Mouse (Mus musculus): Measurements from ENCODE around the gene Ubr3. TPM values are rescaled to one million over a fixed set of nuclear protein-coding genes. Genes with fewer than 3 reads are reported as not detected.

The Ubr3 gene
- polyA plus RNA-seq (2015; fragmentation: Nextera tagmentation; extraction: Ambion mirVana): 10.0 and 11.3 TPM in 2 replicates

DNA sequence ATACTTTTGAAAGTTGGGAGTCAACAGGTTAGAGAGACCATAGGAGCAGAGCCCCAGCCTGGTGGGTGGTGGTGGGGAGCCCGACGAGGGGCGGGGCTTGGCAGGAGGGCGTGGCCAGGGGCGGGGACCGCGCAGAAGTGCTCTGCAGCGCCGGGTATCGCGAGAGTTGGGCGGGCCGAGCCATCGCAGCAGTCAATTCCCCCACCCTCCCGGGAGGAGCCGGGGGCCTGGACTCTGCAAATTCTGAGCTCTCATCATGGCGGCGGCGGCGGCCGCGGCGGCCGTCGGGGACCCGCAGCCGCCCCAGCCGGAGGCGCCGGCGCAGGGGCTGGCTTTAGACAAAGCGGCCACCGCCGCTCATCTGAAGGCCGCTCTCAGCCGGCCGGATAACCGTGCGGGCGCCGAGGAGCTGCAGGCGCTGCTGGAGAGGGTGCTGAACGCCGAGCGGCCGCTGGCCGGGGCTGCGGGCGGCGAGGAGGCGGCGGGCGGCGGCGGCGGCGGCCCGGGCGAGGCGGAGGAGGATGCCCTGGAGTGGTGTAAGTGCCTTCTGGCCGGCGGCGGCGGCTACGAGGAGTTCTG is at the start of gene Ubr3:
Ubr3 (plus strand) TSS at position 208 of the 579 bp plus-strand sequence.
- Histone ChIP-seq H3K9ac (peak within 1 kb of the TSS; percentile 100), H3K27ac (replicated peaks) (peak within 1 kb of the TSS; percentile 96), H3K9me3 (no peaks in the 10 kb centered on the region), H3K4me2 (peak within 1 kb of the TSS; percentile 89), H3K4me3 (peak within 1 kb of the TSS; percentile 100), H3K27me3 (replicated peaks) (no peaks in the 10 kb centered on the region), H3K36me3 (peaks cover 19% of the 10 kb centered on the region), H3K4me1 (peaks cover 20% of the 10 kb centered on the region)
- WGBS: under 1% methylated on average over 58 of the region's 65 CpGs
- ATAC-seq (ENCODE audit: extremely low read depth, insufficient number of reproducible peaks, low FRiP score, low TSS enrichment): peak; percentile 98

DNA sequence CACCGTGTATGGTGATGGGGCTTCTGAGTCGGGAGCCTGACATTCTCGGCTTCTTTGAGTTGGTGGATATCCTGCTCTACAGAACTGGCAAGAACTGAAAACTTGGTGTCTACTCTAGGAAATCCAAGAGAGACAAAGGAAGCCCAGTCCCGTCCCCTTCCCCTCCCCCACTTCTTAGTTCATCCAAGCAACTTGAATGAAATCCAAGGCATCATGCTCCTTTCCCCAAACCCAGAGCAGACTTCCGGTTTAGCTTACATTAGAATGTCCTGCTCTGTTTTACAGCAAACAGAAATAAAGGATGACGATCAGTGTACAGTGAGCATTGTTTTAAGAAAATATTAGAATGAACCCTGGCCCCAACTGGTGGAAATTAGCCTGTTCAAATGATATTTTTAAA is 47.8 kb upstream of the Ubr3 start:
- 55% methylated on average over 6 of the region's 6 CpGs for WGBS
- Histone ChIP-seq H3K9ac (no peak overlapping the region), H3K4me2 (no peak overlapping the region), H3K4me1 (no peaks in the 10 kb centered on the region), H3K36me3 (no peaks in the 10 kb centered on the region), H3K4me3 (no peak overlapping the region), H3K9me3 (no peaks in the 10 kb centered on the region), H3K27ac (replicated peaks) (peak overlapping the region; percentile 68; the same call in 1 of the 2 replicates), H3K27me3 (replicated peaks) (no peaks in the 10 kb centered on the region)
- no peak for ATAC-seq (ENCODE audit: extremely low read depth, insufficient number of reproducible peaks, low FRiP score, low TSS enrichment)

DNA sequence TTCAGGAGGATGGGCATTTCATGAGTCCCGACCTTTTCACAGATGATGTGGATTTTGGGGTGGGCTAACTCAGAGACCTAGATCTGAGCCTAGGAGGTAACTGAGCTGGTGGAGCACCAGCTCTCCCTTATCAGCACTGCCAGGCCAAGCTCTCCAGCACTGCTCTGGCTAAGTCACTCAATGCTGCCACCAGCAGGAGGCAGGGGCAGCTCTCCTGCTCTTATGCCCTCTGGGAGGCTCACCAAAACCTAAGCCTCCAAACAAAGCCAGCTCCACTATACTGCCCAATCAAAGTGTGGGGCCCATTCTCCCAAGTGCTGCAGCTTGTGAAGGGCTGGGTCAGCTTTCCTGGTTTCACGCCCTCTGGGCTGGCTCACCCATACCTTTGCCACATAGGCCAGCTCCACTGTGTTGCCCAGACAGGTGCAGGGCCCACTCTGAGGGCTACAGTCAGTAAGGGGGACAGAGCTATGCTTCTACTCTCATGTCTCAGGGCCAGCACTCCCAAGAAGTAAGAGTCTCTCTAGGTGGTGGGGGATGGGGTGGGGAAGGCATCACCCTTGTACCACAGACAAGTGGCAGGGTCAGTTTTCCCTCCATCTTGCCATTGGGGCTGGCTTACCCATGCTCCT is 45.5 kb upstream of the Ubr3 start:
- Histone ChIP-seq H3K27me3 (replicated peaks) (no peaks in the 10 kb centered on the region), H3K4me1 (no peaks in the 10 kb centered on the region), H3K9ac (no peak overlapping the region), H3K4me2 (no peak overlapping the region), H3K27ac (replicated peaks) (no peak overlapping the region), H3K36me3 (no peaks in the 10 kb centered on the region), H3K4me3 (no peak overlapping the region), H3K9me3 (no peaks in the 10 kb centered on the region)
- WGBS: 65% methylated on average over 2 of the region's 2 CpGs
- ATAC-seq (ENCODE audit: extremely low read depth, insufficient number of reproducible peaks, low FRiP score, low TSS enrichment): no peak; the same call in 1 of the 2 replicates

DNA sequence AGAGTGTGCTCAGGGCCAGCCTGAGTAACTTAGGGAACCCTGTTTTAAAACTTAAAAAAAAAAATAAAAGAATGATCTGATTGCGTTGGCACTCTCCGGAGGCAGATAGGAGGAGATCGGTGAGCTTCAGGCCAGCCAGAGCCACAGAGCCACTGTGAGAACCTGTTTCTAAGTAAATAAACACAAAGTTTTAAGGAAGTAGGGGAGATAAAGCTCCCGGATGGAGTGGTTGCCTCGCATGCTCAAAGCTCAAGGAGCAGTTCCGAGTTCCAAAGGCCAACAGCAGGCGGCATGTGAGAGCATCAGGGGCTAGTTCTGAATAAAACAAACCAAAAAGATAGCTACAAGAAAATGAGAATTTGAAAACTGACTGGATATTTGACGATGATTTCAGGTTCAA is 40.7 kb upstream of the Ubr3 start:
- Histone ChIP-seq H3K4me1 (peaks cover 3% of the 10 kb centered on the region; the same call in 1 of the 2 replicates), H3K36me3 (no peaks in the 10 kb centered on the region), H3K9me3 (no peaks in the 10 kb centered on the region), H3K9ac (no peak overlapping the region), H3K27ac (replicated peaks) (no peak overlapping the region), H3K4me2 (no peak overlapping the region), H3K4me3 (no peak overlapping the region), H3K27me3 (replicated peaks) (no peaks in the 10 kb centered on the region)
- ATAC-seq (ENCODE audit: extremely low read depth, insufficient number of reproducible peaks, low FRiP score, low TSS enrichment): no peak
- 28% methylated on average over 8 of the region's 8 CpGs for WGBS

GRCm38 (mm10) chr2:69857882-69858281 is 39.2 kb upstream of the Ubr3 start:
- whole genome bisulfite sequencing: 62% methylated on average over 1 of the region's 1 CpGs
- ATAC-seq (ENCODE audit: extremely low read depth, insufficient number of reproducible peaks, low FRiP score, low TSS enrichment): no peak
- no peak overlapping the region for H3K4me2 ChIP-seq

DNA sequence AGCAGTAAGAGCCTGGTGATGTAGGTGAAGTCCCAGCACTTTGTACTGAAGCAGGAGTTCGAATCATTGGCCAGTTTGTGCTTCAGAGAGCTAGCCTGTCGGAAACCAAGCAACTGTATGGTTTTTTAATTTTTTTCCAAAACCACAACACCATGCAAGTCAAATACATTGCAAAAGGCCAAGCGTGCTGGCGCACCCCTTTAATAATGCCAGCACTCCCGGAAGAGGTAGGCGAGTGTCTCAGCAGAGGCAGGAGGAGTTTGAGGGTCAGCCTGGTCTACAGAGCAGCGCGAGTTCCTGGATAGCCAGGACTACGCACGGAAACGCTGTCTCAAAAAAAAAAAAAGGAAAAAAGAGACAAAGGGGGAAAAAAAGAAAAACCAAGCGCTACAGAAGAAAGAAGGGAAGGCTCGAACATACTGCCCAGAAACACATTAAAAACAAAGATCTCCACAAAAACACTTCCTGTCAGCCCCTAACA is 36.0 kb upstream of the Ubr3 start:
- ATAC-seq (ENCODE audit: extremely low read depth, insufficient number of reproducible peaks, low FRiP score, low TSS enrichment): no peak
- peaks cover 18% of the 10 kb centered on the region for H3K36me3 ChIP-seq
- no peaks in the 10 kb centered on the region for H3K9me3 ChIP-seq
- H3K4me1 ChIP-seq: peaks cover 27% of the 10 kb centered on the region
- WGBS: 8% methylated on average over 13 of the region's 13 CpGs
- H3K27ac ChIP-seq (replicated peaks): peak overlapping the region; percentile 92
- H3K4me2 ChIP-seq: peak overlapping the region; percentile 80
- H3K27me3 ChIP-seq (replicated peaks): no peaks in the 10 kb centered on the region
- peak overlapping the region; percentile 100 for H3K4me3 ChIP-seq
- H3K9ac ChIP-seq: peak overlapping the region; percentile 100

More at GRCm38 (mm10) chr2:69857882-69858281, 39.2 kb upstream of the Ubr3 start:
- no peaks in the 10 kb centered on the region for H3K36me3 ChIP-seq
- H3K9me3 ChIP-seq: no peaks in the 10 kb centered on the region
- H3K27ac ChIP-seq (replicated peaks): no peak overlapping the region
- no peaks in the 10 kb centered on the region for H3K27me3 ChIP-seq (replicated peaks)
- H3K4me1 ChIP-seq: peaks cover 9% of the 10 kb centered on the region
- no peak overlapping the region for H3K9ac ChIP-seq
- no peak overlapping the region for H3K4me3 ChIP-seq

- H3K9ac ChIP-seq: peak within 1 kb of the TSS; percentile 100
- H3K36me3 ChIP-seq: peaks cover 24% of the 10 kb centered on the region
- H3K4me3 ChIP-seq: peak within 1 kb of the TSS; percentile 100
- H3K27me3 ChIP-seq (replicated peaks): no peaks in the 10 kb centered on the region
- whole genome bisulfite sequencing: under 1% methylated on average over 54 of the region's 66 CpGs
- peak; percentile 90 for ATAC-seq (ENCODE audit: extremely low read depth, insufficient number of reproducible peaks, low FRiP score, low TSS enrichment)
- H3K4me2 ChIP-seq: peak within 1 kb of the TSS; percentile 80
- H3K27ac ChIP-seq (replicated peaks): peak within 1 kb of the TSS; percentile 92
- peaks cover 27% of the 10 kb centered on the region for H3K4me1 ChIP-seq
- no peaks in the 10 kb centered on the region for H3K9me3 ChIP-seq
Measured at GRCm38 (mm10) chr2:69861485-69862091, 35.5 kb upstream of the Ubr3 start, which contains the start of gene Ssb. Ssb (plus strand) TSS chr2:69861562.

DNA sequence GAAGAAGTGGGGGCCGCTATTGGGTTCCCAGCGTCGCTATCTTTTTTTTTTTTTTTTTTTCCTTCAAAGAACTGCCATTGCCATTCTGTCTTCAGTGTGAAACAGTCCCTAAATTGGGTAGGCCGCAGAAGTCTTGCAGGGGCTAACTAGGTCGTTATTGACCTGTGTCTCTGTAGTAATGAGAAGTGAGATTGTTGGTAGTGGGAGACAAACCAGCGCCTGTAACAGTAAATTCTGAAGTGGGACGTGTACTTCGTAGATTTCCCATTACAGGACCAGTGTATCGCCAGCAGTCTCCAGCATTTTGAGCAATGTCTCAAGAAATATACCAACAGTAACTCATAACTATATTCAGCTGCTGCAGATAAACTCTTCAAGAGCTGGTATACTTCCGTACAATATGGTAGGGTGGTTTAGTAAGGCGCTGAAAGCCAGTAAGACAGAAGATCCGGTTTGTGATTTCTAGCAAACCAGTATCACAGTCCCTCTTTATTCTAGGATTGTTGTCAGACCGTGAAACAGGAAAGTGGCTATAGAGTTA is 34.9 kb upstream of the Ubr3 start:
- Histone ChIP-seq H3K9me3 (no peaks in the 10 kb centered on the region), H3K36me3 (peaks cover 30% of the 10 kb centered on the region), H3K27me3 (replicated peaks) (no peaks in the 10 kb centered on the region), H3K4me3 (peak overlapping the region; percentile 100), H3K9ac (peak overlapping the region; percentile 100), H3K4me1 (peaks cover 27% of the 10 kb centered on the region), H3K4me2 (peak overlapping the region; percentile 80), H3K27ac (replicated peaks) (peak overlapping the region; percentile 92)
- 1% methylated on average over 13 of the region's 13 CpGs for WGBS
- ATAC-seq (ENCODE audit: extremely low read depth, insufficient number of reproducible peaks, low FRiP score, low TSS enrichment): no peak

- Histone ChIP-seq H3K9ac (no peak overlapping the region), H3K27me3 (replicated peaks) (no peaks in the 10 kb centered on the region), H3K4me3 (peak overlapping the region; percentile 80; the same call in 1 of the 2 replicates), H3K36me3 (peaks cover 19% of the 10 kb centered on the region), H3K27ac (replicated peaks) (no peak overlapping the region), H3K4me1 (peaks cover 16% of the 10 kb centered on the region), H3K9me3 (no peaks in the 10 kb centered on the region), H3K4me2 (peak overlapping the region; percentile 91)
- 64% methylated on average over 2 of the region's 2 CpGs for WGBS
- ATAC-seq (ENCODE audit: extremely low read depth, insufficient number of reproducible peaks, low FRiP score, low TSS enrichment): no peak
Measured at GRCm38 (mm10) chr2:69883990-69884391, 13.1 kb upstream of the Ubr3 start.

DNA sequence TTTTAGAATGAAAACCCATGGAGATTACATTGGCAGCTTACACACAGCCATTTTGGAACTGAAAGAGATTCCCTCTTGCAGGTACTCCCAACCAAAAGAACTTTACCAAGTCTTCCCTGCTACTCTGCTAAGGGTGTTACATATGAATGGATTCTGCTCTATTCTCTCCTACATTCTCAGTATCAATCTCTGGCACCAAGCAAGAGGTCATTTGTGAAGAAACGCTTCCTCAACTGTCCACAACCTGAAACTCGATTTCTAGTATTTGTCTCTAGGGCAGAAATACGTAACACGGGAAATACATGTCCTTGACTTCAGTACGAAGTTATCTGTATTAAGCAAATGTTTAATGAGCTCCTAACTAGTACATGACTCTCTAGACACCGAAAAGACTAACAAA is 12.5 kb upstream of the Ubr3 start:
- H3K36me3 ChIP-seq: peaks cover 14% of the 10 kb centered on the region
- H3K4me2 ChIP-seq: peak overlapping the region; percentile 91
- H3K9ac ChIP-seq: peak overlapping the region; percentile 96
- peaks cover 16% of the 10 kb centered on the region for H3K4me1 ChIP-seq
- no peaks in the 10 kb centered on the region for H3K27me3 ChIP-seq (replicated peaks)
- H3K9me3 ChIP-seq: no peaks in the 10 kb centered on the region
- H3K4me3 ChIP-seq: peak overlapping the region; percentile 80
- 47% methylated on average over 6 of the region's 6 CpGs for WGBS
- no peak for ATAC-seq (ENCODE audit: extremely low read depth, insufficient number of reproducible peaks, low FRiP score, low TSS enrichment)
- peak overlapping the region; percentile 71; the same call in 1 of the 2 replicates for H3K27ac ChIP-seq (replicated peaks)

- Histone ChIP-seq H3K4me1 (peaks cover 16% of the 10 kb centered on the region), H3K4me2 (peak overlapping the region; percentile 91), H3K4me3 (peak overlapping the region; percentile 80), H3K27me3 (replicated peaks) (no peaks in the 10 kb centered on the region), H3K9ac (peak overlapping the region; percentile 96), H3K36me3 (0 out of 2 replicates have a peak, but pooled peaks cover 10% of the 10 kb centered on the region), H3K9me3 (no peaks in the 10 kb centered on the region), H3K27ac (replicated peaks) (peak overlapping the region; percentile 71)
- 3% methylated on average over 12 of the region's 12 CpGs for WGBS
- no peak for ATAC-seq (ENCODE audit: extremely low read depth, insufficient number of reproducible peaks, low FRiP score, low TSS enrichment)
Measured at GRCm38 (mm10) chr2:69885050-69885449, 12.0 kb upstream of the Ubr3 start.

All from heart, embryonic 13.5 days (tissue).